Comparison of ENCODE assay signal across 13 mouse cellular contexts in the genomic region with DNA sequence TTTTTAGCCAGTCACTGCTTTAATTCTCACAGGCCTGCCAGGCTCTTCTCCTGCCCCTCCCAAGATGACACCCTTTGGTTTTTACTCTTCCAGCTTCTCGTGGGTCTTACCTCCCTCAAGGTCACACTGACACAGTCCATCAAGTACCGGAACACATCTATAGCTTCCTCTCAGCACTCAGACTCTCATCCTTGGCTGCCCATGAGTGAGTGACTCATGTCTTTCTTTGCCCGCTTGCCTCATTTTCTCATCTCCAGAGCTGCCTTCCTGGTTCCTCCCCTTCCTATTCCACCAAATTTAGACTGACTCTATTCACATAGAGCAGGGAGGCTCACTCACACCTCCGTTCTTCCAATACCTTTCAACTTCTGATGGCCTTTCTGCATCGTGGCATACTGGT. TPM values are rescaled to one million over a fixed set of nuclear protein-coding genes. Genes with fewer than 3 reads are reported as not detected.
A peak's percentile ranks its signal among the peaks of the same experiment; 100 is the strongest.
DNase-seq lines count a peak whose midpoint lies in the region; ATAC-seq and TF ChIP-seq lines count a peak whose summit lies in the region.
"Had no signal": no experiment of that assay in that cellular context is flagged by ENCODE, and none has a peak within 500 bp of the region (broad histone marks: within the 10 kb centered on the region; RNA-seq: fewer than 3 reads in every experiment).

No protein-coding gene starts in this region.

- H3K36me3 ChIP-seq in heart, embryonic 14.5 days (ENCODE audit: control insufficient read depth, insufficient read depth, low read length) = no peaks in the 10 kb centered on the region
- H3K36me3 ChIP-seq in macrophage (ENCODE audit: inconsistent target) = no peaks in the 10 kb centered on the region
- no peaks in the 10 kb centered on the region for H3K36me3 ChIP-seq in limb, embryonic 10.5 days
- H3K36me3 ChIP-seq: embryonic facial prominence, embryonic 12.5 days had no signal

- H3K4me3 ChIP-seq in heart, embryonic 14.5 days (ENCODE audit: control insufficient read depth in 1 of 2, insufficient read depth in 1 of 2, low read depth in 1 of 2, low read length in 2 of 2) = no peak overlapping the region
- no peak overlapping the region for H3K4me3 ChIP-seq in layer of hippocampus, adult 2 months
- no peak overlapping the region for H3K4me3 ChIP-seq in macrophage (ENCODE audit: inconsistent target)
- H3K4me3 ChIP-seq in limb, embryonic 10.5 days = no peak overlapping the region
- H3K4me3 ChIP-seq: embryonic facial prominence, embryonic 12.5 days had no signal

- no peak for TF ChIP-seq CTCF in layer of hippocampus, adult 2 months (conservative IDR thresholded peaks at IDR 0.05)
- no peak for TF ChIP-seq CTCF in Patski (IDR thresholded peaks at IDR 0.05)

- peaks cover 24 to 56% of the 10 kb centered on the region in 2 experiments for H3K4me1 ChIP-seq in heart, embryonic 14.5 days (ENCODE audit: control insufficient read depth in 2 of 2, insufficient read depth in 2 of 2, low read length in 2 of 2)
- peaks cover 12% of the 10 kb centered on the region for H3K4me1 ChIP-seq in limb, embryonic 10.5 days

- H3K4me2 ChIP-seq in heart, embryonic 14.5 days (ENCODE audit: low read length) = no peak overlapping the region; the same call in 1 of the 2 replicates
- H3K4me2 ChIP-seq: embryonic facial prominence, embryonic 12.5 days had no signal

- POLR2A ChIA-PET in Patski (lab: Charles Lee) = no interaction called here

- no peaks in the 10 kb centered on the region for H3K27me3 ChIP-seq in heart, embryonic 14.5 days (ENCODE audit: control insufficient read depth, insufficient read depth, low read length)
- H3K27me3 ChIP-seq in Patski = no peaks in the 10 kb centered on the region
- no peaks in the 10 kb centered on the region for H3K27me3 ChIP-seq in limb, embryonic 10.5 days (ENCODE audit: low read depth, poor library complexity, severe bottlenecking)
- H3K27me3 ChIP-seq: embryonic facial prominence, embryonic 12.5 days had no signal

- H3K27ac ChIP-seq in heart, embryonic 14.5 days (replicated peaks in 1 of 2; ENCODE audit: control insufficient read depth in 1 of 2, insufficient read depth in 1 of 2, low read depth in 2 of 2, low read length in 2 of 2) = peak overlapping the region; percentile 68 to 70
- peak overlapping the region; percentile 46; the same call in 1 of the 2 replicates for H3K27ac ChIP-seq in layer of hippocampus, adult 2 months
- peak overlapping the region; percentile 53 for H3K27ac ChIP-seq in macrophage
- no peak overlapping the region for H3K27ac ChIP-seq in limb, embryonic 10.5 days
- H3K27ac ChIP-seq: embryonic facial prominence, embryonic 12.5 days; hindbrain, postnatal 0 days had no signal

- 24% methylated on average over 5 of the region's 5 CpGs for WGBS in heart, embryonic 14.5 days
- WGBS in macrophage (ENCODE audit: missing documents) = 57% methylated on average over 5 of the region's 5 CpGs
- 79% methylated on average over 5 of the region's 5 CpGs for WGBS in limb, embryonic 10.5 days

- no peak overlapping the region for H3K9ac ChIP-seq in heart, embryonic 14.5 days (ENCODE audit: low read length)
- H3K9ac ChIP-seq: embryonic facial prominence, embryonic 12.5 days had no signal

- CTCF ChIA-PET in Patski (lab: Charles Lee) = interaction anchor here (1.2 to 1.7 kb wide), 2 partner anchors 11 to 106 kb away, joined by 3 to 7 read pairs; no protein-coding TSS in a partner anchor

- no peak for DNase-seq in heart, postnatal 25 days (ENCODE audit: low spot score)
- DNase-seq in layer of hippocampus, adult 2 months (ENCODE audit: low spot score in 2 of 2) = no peak
- DNase-seq in layer of hippocampus, postnatal 36 days = no peak
- peak; percentile 24 for DNase-seq in Patski (ENCODE audit: low read depth, low spot score)
- no peak for DNase-seq in limb, embryonic 10.5 days (ENCODE audit: low spot score)
- DNase-seq: adrenal gland, postnatal 36 days; kidney, adult 8-10 months; liver; lung, adult 18-20 months had no signal

- ATAC-seq in heart, embryonic 14.5 days (ENCODE audit: insufficient number of reproducible peaks, insufficient read depth, low FRiP score, low read depth) = no peak
- ATAC-seq in Patski = peak; percentile 86
- ATAC-seq: hindbrain, postnatal 0 days had no signal

- H3K79me2 ChIP-seq in macrophage (ENCODE audit: inconsistent target) = peaks cover 97% of the 10 kb centered on the region

- H3K9me3 ChIP-seq in heart, embryonic 14.5 days (ENCODE audit: control insufficient read depth, low read length) = no peaks in the 10 kb centered on the region
- no peaks in the 10 kb centered on the region for H3K9me3 ChIP-seq in limb, embryonic 10.5 days (replicated peaks)
- H3K9me3 ChIP-seq: embryonic facial prominence, embryonic 12.5 days had no signal

- intact Hi-C loops in heart, postnatal 25 days (cut with DNase I) = no loop called here

- in situ Hi-C loops in Patski (cut with MboI; ENCODE audit: low pct_unique_long_range_greater_than_20kb) = no loop called here

RNA-seq across cellular contexts. Expression of gene Pkp4, which starts 42.3 kb away (rescaled TPM):
- polyA plus RNA-seq in heart, embryonic 14.5 days (2014; fragmentation: Nextera tagmentation; extraction: Ambion mirVana) = 54.8 and 57.7 TPM in 2 replicates
- 100 to 1,000 TPM; 148 to 155 TPM for total RNA-seq in heart, postnatal 25 days (2021)
- 100 to 1,000 TPM; 300 to 306 TPM for total RNA-seq in layer of hippocampus, adult 2 months (2021)
- 100 to 1,000 TPM; 293 to 303 TPM for total RNA-seq in layer of hippocampus, postnatal 36 days (2021)
- 107 TPM for polyA plus RNA-seq in Patski (2021)
- total RNA-seq in macrophage (2018; cell fraction: chromatin; rRNA removed) = 100 to 1,000 TPM in 9 of 26 experiments, 10 to 100 TPM in 17; 48.9 to 172 (median 89.5) TPM
- 10 to 100 TPM; 40.1 to 61.8 (median 51.8) TPM for total RNA-seq in macrophage (2018; cell fraction: cytosol; rRNA removed)
- total RNA-seq in macrophage (2018; cell fraction: nucleus; rRNA removed) = 100 to 1,000 TPM in 5 of 26 experiments, 10 to 100 TPM in 21; 57.4 to 161 (median 83.1) TPM
- polyA plus RNA-seq in macrophage (2018) = 33.2 to 69.4 TPM (median 48.4 TPM) in 3 replicates
- 12.4 and 15.0 TPM in 2 replicates for polyA plus RNA-seq in limb, embryonic 10.5 days (2016; fragmentation: Nextera tagmentation; extraction: Ambion mirVana)

RNA-seq across cellular contexts. Expression of gene Ccdc148, which starts 42.4 kb away (rescaled TPM):
- polyA plus RNA-seq in heart, embryonic 14.5 days (2014; fragmentation: Nextera tagmentation; extraction: Ambion mirVana) = 0.61 and 1.1 TPM in 2 replicates
- total RNA-seq in heart, postnatal 25 days (2021) = under 1 TPM; 0.64 to 0.83 TPM
- total RNA-seq in layer of hippocampus, adult 2 months (2021) = 10 to 100 TPM; 14.7 to 15.5 TPM
- 10 to 100 TPM; 12.3 to 13.9 TPM for total RNA-seq in layer of hippocampus, postnatal 36 days (2021)
- polyA plus RNA-seq in Patski (2021) (4.8 TPM), macrophage (2018) (1.8 to 14.4 TPM (median 8.7 TPM) in 3 replicates)
- 10 to 100 TPM in 7 of 26 experiments, 1 to 10 TPM in 18, under 1 TPM in 1; 0.96 to 15.3 (median 3.4) TPM for total RNA-seq in macrophage (2018; cell fraction: chromatin; rRNA removed)
- total RNA-seq in macrophage (2018; cell fraction: cytosol; rRNA removed) = 10 to 100 TPM in 1 of 26 experiments, 1 to 10 TPM in 23, under 1 TPM in 2; 0.76 to 10.2 (median 3.2) TPM
- 10 to 100 TPM in 6 of 26 experiments, 1 to 10 TPM in 20; 1.0 to 15.7 (median 3.9) TPM for total RNA-seq in macrophage (2018; cell fraction: nucleus; rRNA removed)
- polyA plus RNA-seq in limb, embryonic 10.5 days (2016; fragmentation: Nextera tagmentation; extraction: Ambion mirVana) = 0.23 and 0.70 TPM in 2 replicates
